Mouse (Mus musculus) embryonic facial prominence, embryonic 13.5 days (tissue): ENCODE results near the gene Btbd18. TPM values are rescaled to one million over a fixed set of nuclear protein-coding genes. Genes with fewer than 3 reads are reported as not detected.

Experiments used
- ATAC-seq: fragments of 200-750 bp; cut with Nextera tagmentation; 2 replicates; pipeline ENCODE4 v1.8.0; 2017; ENCODE audit warnings: low read depth; ENCODE audit not compliant: insufficient number of reproducible peaks, insufficient read depth, low FRiP score, low TSS enrichment
- H3K27ac ChIP-seq: fragments of 300-500 bp; sonication (generic); 2 replicates; pipeline ENCODE4 v1.5.1; 2015; ENCODE audit warnings: moderate library complexity, mild to moderate bottlenecking, inconsistent platforms
- H3K27me3 ChIP-seq: fragments of 300-500 bp; sonication (generic); 2 replicates; pipeline ENCODE4 v1.6.1; 2015; ENCODE audit warnings: mild to moderate bottlenecking, inconsistent platforms
- H3K36me3 ChIP-seq: fragments of 300-500 bp; sonication (generic); 2 replicates; pipeline ENCODE4 v1.6.1; 2015; ENCODE audit warnings: mild to moderate bottlenecking, inconsistent platforms
- H3K4me1 ChIP-seq: fragments of 300-500 bp; sonication (generic); 2 replicates; pipeline ENCODE4 v1.6.1; 2015; ENCODE audit warnings: inconsistent platforms
- H3K4me2 ChIP-seq: fragments of 300-500 bp; sonication (generic); 2 replicates; pipeline ENCODE4 v1.6.1; 2015; ENCODE audit warnings: moderate library complexity, mild to moderate bottlenecking, inconsistent platforms
- H3K4me3 ChIP-seq: fragments of 300-500 bp; sonication (generic); 2 replicates; pipeline ENCODE4 v1.5.1; 2015; ENCODE audit warnings: mild to moderate bottlenecking, inconsistent platforms
- H3K9ac ChIP-seq: fragments of 300-500 bp; sonication (generic); 2 replicates; pipeline ENCODE4 v1.6.1; 2015; ENCODE audit warnings: mild to moderate bottlenecking, inconsistent platforms
- H3K9me3 ChIP-seq: fragments of 300-500 bp; sonication (generic); 2 replicates; pipeline ENCODE4 v1.6.1; 2016; ENCODE audit warnings: inconsistent platforms
- WGBS: fragments of 180-500 bp; shearing (Covaris S2); methylation state at CpG from one replicate; pipeline ENCODE4 v1.1.7; 2015; ENCODE audit warnings: mixed read lengths; 5-methylcytosine and 5-hydroxymethylcytosine counted together
- polyA plus RNA-seq: library from polyadenylated mRNA; unstranded; fragments of >200 nt; fragmentation: Nextera tagmentation; extraction: Ambion mirVana; gene quantifications from 2 replicates; pipeline ENCODE4 v1.2.1, GENCODE M21; 2015

Gene Btbd18
- polyA plus RNA-seq, 1 experiment from 2014 or later, result 0.41 TPM

- H3K9me3 ChIP-seq, result no peaks in the 10 kb centered on the region
- ATAC-seq, result peak; percentile 100
- peak within 1 kb of the TSS; percentile 78 for H3K4me2 ChIP-seq
- WGBS, result under 1% methylated on average over 44 of the region's 44 CpGs
- peak within 1 kb of the TSS; percentile 73; the same call in 1 of the 2 replicates for H3K27ac ChIP-seq
- peak within 1 kb of the TSS; percentile 99 for H3K4me3 ChIP-seq
- H3K36me3 ChIP-seq, result peaks cover 35% of the 10 kb centered on the region
- H3K4me1 ChIP-seq, result peaks cover 18% of the 10 kb centered on the region
- H3K9ac ChIP-seq, result peak within 1 kb of the TSS; percentile 91
- no peaks in the 10 kb centered on the region for H3K27me3 ChIP-seq
These were observed 19.3 kb downstream of the Btbd18 start, which contains the start of the genes Gm28635 and Med19 for GRCm38 (mm10) chr2:84677968-84678880. TSS of gene Gm28635 (minus strand) at chr2:84678041. TSS of gene Med19 (plus strand) at chr2:84678402.

GRCm38 (mm10) chr2:84679016-84679415 is 20.1 kb downstream of the Btbd18 start, which contains the start of gene Tmx2:
TSS of gene Tmx2 (minus strand) at chr2:84679140.
- Histone ChIP-seq H3K9me3 (no peaks in the 10 kb centered on the region), H3K36me3 (peaks cover 31% of the 10 kb centered on the region), H3K27ac (peak within 1 kb of the TSS; percentile 73; the same call in 1 of the 2 replicates), H3K27me3 (no peaks in the 10 kb centered on the region), H3K4me3 (peak within 1 kb of the TSS; percentile 99), H3K9ac (peak within 1 kb of the TSS; percentile 91), H3K4me2 (peak within 1 kb of the TSS; percentile 62), H3K4me1 (peaks cover 18% of the 10 kb centered on the region)
- no peak for ATAC-seq
- 13% methylated on average over 8 of the region's 8 CpGs for WGBS

DNA sequence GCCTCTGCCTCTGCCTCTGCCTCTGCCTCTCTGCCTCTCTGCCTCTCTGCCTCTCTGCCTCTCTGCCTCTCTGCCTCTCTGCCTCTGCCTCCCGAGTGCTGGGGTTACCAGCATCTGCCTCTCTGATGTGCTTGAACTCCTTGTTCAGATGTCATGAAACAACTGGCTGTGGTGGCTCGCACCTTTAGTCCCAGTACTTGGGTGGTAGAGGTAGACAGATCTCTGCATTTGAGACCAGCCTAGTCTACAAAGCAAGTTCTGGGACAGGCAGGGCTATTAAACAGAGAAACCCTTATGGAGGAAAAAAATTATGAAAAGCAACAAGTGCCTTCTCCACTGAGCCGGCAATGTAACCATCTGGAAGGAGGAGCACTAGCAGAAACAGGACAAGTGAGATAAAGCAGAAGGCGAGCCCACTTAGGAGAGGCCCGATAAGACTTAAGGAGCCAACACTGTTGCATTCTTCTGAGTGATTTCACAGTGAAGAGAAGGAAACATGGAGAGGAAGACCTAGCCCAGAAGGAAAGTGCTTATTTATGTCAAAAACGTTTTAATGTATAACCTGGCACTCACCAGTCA is 23.8 kb downstream of the Btbd18 start:
- H3K4me1 ChIP-seq, result peaks cover 8% of the 10 kb centered on the region
- no peaks in the 10 kb centered on the region for H3K27me3 ChIP-seq
- H3K36me3 ChIP-seq, result peaks cover 46% of the 10 kb centered on the region
- H3K4me3 ChIP-seq, result no peak overlapping the region
- H3K4me2 ChIP-seq, result no peak overlapping the region
- no peaks in the 10 kb centered on the region for H3K9me3 ChIP-seq
- no peak for ATAC-seq
- H3K27ac ChIP-seq, result no peak overlapping the region
- 84% methylated on average over 6 of the region's 6 CpGs for WGBS
- H3K9ac ChIP-seq, result no peak overlapping the region

- no peaks in the 10 kb centered on the region for H3K27me3 ChIP-seq
- peaks cover 87% of the 10 kb centered on the region for H3K36me3 ChIP-seq
- no peaks in the 10 kb centered on the region for H3K4me1 ChIP-seq
- no peak overlapping the region for H3K4me3 ChIP-seq
- no peak overlapping the region for H3K27ac ChIP-seq
- ATAC-seq, result no peak
- no peak overlapping the region for H3K4me2 ChIP-seq
- 84% methylated on average over 2 of the region's 2 CpGs for WGBS
- no peak overlapping the region for H3K9ac ChIP-seq
- no peaks in the 10 kb centered on the region for H3K9me3 ChIP-seq
These were observed 29.4 kb downstream of the Btbd18 start for GRCm38 (mm10) chr2:84688080-84688844.

GRCm38 (mm10) chr2:84690050-84690449 is 31.2 kb downstream of the Btbd18 start:
- WGBS, result 91% methylated on average over 12 of the region's 12 CpGs
- H3K9me3 ChIP-seq, result no peaks in the 10 kb centered on the region
- H3K36me3 ChIP-seq, result peaks cover 90% of the 10 kb centered on the region
- H3K27me3 ChIP-seq, result no peaks in the 10 kb centered on the region
- H3K27ac ChIP-seq, result no peak overlapping the region
- no peak for ATAC-seq
- H3K4me3 ChIP-seq, result no peak overlapping the region
- no peaks in the 10 kb centered on the region for H3K4me1 ChIP-seq
- no peak overlapping the region for H3K4me2 ChIP-seq
- no peak overlapping the region for H3K9ac ChIP-seq

DNA sequence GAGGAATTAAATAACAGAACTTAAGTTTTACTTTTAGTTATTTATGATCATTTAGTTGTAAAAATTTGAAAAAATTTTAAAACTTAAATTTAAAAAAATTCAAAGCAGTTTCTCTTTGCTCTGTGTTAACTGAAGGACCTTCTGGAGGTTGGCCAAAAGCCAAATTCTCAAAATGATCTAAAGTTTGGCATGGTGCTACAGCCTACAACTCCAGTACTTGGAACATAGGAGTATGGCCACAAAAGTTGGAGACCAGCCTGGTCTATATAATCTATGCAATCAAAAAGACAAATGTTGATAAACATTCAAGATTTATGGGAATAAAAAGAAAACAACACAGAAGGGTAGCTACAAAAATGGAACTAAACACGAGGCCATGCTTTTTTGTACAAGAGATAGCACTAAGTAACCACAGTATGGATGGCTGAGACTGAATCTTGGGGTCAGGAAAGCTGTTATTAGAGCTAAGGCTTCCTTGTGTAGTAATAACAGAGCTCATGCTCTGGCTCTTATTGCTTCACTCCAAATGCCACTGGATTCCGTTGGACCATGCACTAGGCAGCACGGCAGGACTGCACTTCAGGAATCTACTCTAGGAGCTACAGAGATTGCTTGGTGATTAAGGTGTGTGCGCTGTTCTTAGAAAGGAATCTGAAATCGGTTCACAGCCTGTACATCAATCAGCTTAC is 36.3 kb downstream of the Btbd18 start:
- Histone ChIP-seq H3K9ac (no peak overlapping the region), H3K9me3 (no peaks in the 10 kb centered on the region), H3K4me3 (no peak overlapping the region), H3K27ac (no peak overlapping the region), H3K4me2 (no peak overlapping the region), H3K27me3 (no peaks in the 10 kb centered on the region), H3K36me3 (peaks cover 70% of the 10 kb centered on the region), H3K4me1 (no peaks in the 10 kb centered on the region)
- ATAC-seq, result no peak
- 89% methylated on average over 5 of the region's 5 CpGs for WGBS

- Histone ChIP-seq H3K4me3 (no peak overlapping the region), H3K4me2 (no peak overlapping the region), H3K27ac (no peak overlapping the region), H3K27me3 (no peaks in the 10 kb centered on the region), H3K4me1 (peaks cover 7% of the 10 kb centered on the region; the same call in 1 of the 2 replicates), H3K9ac (no peak overlapping the region), H3K9me3 (no peaks in the 10 kb centered on the region), H3K36me3 (peaks cover 47% of the 10 kb centered on the region)
- ATAC-seq, result no peak
- 93% methylated on average over 1 of the region's 1 CpGs for WGBS
These were observed 44.6 kb downstream of the Btbd18 start for GRCm38 (mm10) chr2:84703497-84703896.

- no peak overlapping the region for H3K9ac ChIP-seq
- H3K4me3 ChIP-seq, result no peak overlapping the region
- no peak overlapping the region for H3K4me2 ChIP-seq
- ATAC-seq, result no peak
- H3K36me3 ChIP-seq, result peaks cover 52% of the 10 kb centered on the region
- no peak overlapping the region for H3K27ac ChIP-seq
- 80% methylated on average over 5 of the region's 5 CpGs for WGBS
- H3K27me3 ChIP-seq, result no peaks in the 10 kb centered on the region
- H3K9me3 ChIP-seq, result no peaks in the 10 kb centered on the region
- peaks cover 11% of the 10 kb centered on the region; the same call in 1 of the 2 replicates for H3K4me1 ChIP-seq
These were observed 45.5 kb downstream of the Btbd18 start for GRCm38 (mm10) chr2:84704329-84704728.

DNA sequence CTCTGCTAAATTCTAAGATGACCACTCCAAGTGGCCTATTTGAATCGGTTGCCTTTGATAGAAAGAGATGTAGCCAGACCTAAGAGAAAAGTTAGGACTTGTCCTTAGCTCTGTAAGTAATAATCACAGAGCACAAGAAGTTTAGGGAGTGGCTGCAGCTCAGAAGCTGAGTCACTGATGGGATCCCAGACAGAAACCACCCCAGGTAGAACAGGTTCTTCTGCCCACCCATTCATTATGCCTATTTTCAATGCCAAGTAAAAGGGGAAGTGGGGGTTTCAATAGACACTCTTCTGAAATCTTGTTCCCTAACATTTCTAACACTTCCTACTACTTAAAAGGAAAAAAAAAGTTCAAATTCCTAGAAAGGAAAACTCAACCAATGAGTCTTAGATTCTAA is 46.4 kb downstream of the Btbd18 start:
- no peak overlapping the region for H3K4me3 ChIP-seq
- ATAC-seq, result no peak
- H3K4me2 ChIP-seq, result no peak overlapping the region

GRCm38 (mm10) chr2:84707523-84707922 is 48.6 kb downstream of the Btbd18 start:
- ATAC-seq, result no peak
- WGBS, result 43% methylated on average over 1 of the region's 1 CpGs
- peaks cover 54% of the 10 kb centered on the region for H3K36me3 ChIP-seq

More for the DNA sequence above, 46.4 kb downstream of the Btbd18 start:
- no peaks in the 10 kb centered on the region for H3K9me3 ChIP-seq
- H3K36me3 ChIP-seq, result peaks cover 51% of the 10 kb centered on the region
- peaks cover 11% of the 10 kb centered on the region; the same call in 1 of the 2 replicates for H3K4me1 ChIP-seq
- H3K9ac ChIP-seq, result no peak overlapping the region
- H3K27ac ChIP-seq, result no peak overlapping the region
- no peaks in the 10 kb centered on the region for H3K27me3 ChIP-seq
- WGBS, result 81% methylated on average over 1 of the region's 1 CpGs

DNA sequence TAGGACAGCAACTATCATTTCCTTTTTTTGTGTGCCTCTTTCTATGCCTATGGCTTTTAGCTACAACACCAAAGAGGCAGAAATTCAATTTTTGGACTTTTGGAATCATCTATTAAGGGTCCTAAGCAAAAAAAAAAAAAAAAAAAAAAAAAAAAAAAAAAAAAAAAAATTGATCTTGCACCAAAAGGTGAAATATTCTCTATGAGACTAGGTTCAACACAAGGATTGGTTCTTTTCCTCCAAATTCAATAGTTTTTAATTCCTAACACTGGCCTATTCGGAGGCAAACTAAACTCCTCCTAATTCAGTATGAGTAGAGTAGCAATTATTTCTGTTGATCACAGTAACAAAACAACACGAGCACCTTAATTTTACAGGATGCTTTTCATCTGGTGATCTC is 53.0 kb downstream of the Btbd18 start:
- 87% methylated on average over 2 of the region's 2 CpGs for WGBS
- ATAC-seq, result no peak
- Histone ChIP-seq H3K4me1 (peaks cover 24% of the 10 kb centered on the region), H3K9me3 (no peaks in the 10 kb centered on the region), H3K4me3 (no peak overlapping the region), H3K9ac (no peak overlapping the region), H3K4me2 (no peak overlapping the region), H3K27ac (no peak overlapping the region), H3K36me3 (peaks cover 37% of the 10 kb centered on the region), H3K27me3 (no peaks in the 10 kb centered on the region)

More at GRCm38 (mm10) chr2:84707523-84707922, 48.6 kb downstream of the Btbd18 start:
- Histone ChIP-seq H3K4me1 (peaks cover 13% of the 10 kb centered on the region; the same call in 1 of the 2 replicates), H3K27ac (no peak overlapping the region), H3K9ac (no peak overlapping the region), H3K4me2 (no peak overlapping the region), H3K4me3 (no peak overlapping the region), H3K27me3 (no peaks in the 10 kb centered on the region), H3K9me3 (no peaks in the 10 kb centered on the region)
